Mouse (Mus musculus): ENCODE measurements around the gene Madd.

Madd gene

DNA sequence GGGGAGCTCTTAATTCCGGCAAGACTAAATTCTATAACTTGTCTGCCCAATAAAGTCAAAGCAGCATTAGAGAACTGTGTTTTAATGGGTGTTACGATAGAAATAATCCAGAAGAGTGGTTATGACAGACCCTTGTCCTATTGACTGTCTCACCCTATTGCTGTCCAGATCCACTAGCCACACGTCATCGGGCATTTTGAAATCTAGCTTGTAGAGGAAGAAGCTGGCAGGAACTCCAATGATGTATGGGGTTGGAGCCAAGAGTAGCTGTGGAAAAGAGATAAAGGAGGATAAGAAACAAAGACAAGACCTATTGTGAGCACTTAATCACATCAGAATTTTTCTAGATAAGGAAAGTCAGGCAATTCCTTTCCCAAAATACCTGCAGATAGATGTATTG is 8.1 kb downstream of the Madd start:
- in situ Hi-C loops (cut with MboI, MseI) = no loop called here

DNA sequence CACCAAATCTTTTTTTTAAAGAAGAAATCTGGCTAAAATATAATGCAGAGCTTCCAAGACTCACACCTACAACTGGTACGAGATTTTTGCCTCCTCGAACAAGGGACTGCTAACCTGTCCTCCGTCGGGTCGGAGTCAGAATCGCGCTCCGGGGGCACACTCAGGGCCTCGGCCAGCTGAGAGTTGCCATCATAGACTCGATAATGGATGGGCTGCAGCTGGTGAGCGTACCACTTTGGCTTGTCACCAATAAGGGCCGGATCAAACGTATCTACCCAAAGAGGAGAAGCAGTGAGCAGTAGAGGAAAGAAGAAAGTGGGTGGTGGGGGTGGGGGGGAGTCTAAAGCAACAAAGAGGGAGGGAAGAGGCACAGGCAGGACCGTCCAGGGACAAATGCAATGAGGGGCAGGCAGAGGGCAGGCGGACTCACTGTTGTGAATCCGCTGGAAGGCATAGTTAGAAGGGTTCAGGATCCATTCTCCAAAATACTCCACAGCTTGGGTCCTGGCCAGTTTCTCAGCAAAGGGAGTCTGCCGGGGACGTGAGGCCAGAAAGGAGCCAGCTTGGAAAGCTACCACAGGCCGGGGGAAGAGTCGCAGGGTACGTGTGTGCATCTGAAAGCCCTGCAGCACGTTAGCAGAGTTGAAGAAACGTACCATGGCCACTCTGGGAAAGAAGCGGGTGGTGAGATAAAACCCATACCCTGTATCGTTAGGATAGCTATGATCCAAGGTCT is 13.9 kb downstream of the Madd start:
- in situ Hi-C loops (cut with MboI, MseI) = loop anchor here (10.0 kb wide), 1 partner anchor 405 kb away; no protein-coding TSS in a partner anchor

DNA sequence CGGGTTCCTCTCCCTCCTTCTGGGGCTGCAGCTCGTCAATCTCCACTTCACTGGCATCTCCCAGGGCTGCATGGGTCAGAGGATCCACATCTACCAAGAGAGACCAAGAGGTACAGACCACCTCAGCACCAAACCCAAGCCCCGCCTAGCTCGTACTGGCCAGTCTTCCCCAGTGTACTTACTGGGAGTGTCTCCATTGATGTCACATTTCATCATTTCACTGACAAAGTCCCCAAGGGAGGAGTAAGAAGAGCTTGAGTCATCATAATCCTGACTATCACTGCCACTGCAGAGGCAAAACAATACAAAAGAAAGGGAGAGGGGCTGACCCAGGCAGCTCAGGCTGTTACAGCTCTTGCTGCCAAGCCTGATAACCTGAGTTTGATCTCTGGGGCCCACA is 16.0 kb downstream of the Madd start:
- in situ Hi-C loops (cut with MboI, MseI) = loop anchor here (10.0 kb wide), 1 partner anchor 407 kb away; no protein-coding TSS in a partner anchor

DNA sequence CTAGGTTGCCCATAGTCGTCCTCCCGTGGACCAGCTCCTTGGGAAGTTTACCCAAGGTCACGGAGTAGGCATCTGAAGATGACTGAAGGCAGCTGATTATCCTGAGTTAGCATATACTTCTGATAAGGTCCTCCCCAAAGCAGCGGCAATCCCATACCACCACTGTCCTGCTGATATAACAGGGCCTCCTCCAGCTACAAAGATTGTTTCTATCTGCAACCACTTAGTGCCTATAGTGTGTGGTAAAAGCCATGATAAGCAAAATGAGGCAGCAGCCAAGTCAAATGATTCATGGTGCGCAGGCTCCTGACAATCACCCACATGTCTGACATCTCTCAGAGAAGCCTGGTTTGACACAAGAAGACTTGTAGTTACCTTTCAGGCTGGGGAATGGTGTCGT is 18.6 kb downstream of the Madd start:
- in situ Hi-C loops (cut with MboI, MseI) = loop anchor here (5.0 to 10.0 kb wide), 2 partner anchors 410 to 453 kb away; no protein-coding TSS in a partner anchor

DNA sequence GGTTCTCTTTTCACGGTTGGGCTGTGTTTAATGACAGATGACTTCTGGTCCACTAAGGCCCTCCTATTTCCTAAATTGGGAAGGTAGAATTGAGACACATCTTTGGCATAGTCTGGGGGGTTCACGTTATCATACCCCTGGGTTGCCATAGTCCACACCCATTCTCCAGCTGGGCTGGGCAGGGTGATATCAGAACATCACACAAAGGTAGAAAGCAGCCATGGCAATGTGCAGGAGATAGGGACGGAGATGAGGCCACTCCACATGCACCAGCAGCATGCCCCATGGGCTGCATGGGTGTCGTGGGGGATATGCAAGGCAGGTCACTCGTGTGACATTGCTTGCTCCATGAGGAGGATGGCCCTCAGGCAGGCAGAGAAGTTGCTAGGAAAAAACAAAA is 20.1 kb downstream of the Madd start:
- in situ Hi-C loops (cut with MboI, MseI) = loop anchor here (5.0 to 10.0 kb wide), 2 partner anchors 411 to 451 kb away; no protein-coding TSS in a partner anchor

DNA sequence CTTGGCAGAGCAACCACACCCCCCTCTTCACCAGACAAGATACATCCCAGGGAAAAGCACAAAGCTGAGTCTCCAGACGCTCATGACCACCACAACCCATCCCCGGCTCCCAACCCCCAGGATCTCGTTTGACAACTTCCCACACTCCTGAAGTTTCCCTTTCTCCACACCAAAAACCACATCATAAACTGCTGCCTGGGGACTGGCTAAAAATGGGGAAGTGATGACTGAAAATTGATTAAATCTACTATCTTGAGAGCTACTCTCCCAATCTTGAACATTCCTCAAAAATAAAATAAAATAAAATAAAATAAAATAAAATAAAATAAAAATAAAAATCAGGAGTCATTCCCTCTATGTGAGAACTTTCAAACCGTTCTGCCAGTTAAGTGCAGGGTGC is 20.7 kb downstream of the Madd start:
- in situ Hi-C loops (cut with MboI, MseI) = loop anchor here (5.0 to 10.0 kb wide), 2 partner anchors 412 to 451 kb away; no protein-coding TSS in a partner anchor

DNA sequence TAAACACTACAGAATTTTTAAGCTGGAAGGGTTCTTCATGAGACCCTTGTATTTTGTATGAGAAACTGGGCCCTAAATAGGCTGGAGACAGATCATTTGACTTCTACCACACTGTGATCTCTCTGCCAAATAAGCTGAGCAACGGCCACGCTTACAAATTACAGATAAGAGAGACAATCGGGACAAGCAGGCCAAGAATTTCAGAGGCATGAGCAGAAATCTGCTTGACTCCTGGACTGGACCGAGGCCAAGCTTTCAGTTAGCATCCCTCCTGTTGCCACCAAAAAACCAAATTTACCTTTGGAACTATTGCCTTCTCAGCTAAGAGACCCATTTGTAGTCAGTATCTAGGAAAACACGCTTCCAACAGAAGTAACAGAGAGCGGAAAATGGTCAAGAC is 23.0 kb downstream of the Madd start:
- in situ Hi-C loops (cut with MboI, MseI) = loop anchor here (5.0 to 10.0 kb wide), 2 partner anchors 414 to 448 kb away; no protein-coding TSS in a partner anchor

DNA sequence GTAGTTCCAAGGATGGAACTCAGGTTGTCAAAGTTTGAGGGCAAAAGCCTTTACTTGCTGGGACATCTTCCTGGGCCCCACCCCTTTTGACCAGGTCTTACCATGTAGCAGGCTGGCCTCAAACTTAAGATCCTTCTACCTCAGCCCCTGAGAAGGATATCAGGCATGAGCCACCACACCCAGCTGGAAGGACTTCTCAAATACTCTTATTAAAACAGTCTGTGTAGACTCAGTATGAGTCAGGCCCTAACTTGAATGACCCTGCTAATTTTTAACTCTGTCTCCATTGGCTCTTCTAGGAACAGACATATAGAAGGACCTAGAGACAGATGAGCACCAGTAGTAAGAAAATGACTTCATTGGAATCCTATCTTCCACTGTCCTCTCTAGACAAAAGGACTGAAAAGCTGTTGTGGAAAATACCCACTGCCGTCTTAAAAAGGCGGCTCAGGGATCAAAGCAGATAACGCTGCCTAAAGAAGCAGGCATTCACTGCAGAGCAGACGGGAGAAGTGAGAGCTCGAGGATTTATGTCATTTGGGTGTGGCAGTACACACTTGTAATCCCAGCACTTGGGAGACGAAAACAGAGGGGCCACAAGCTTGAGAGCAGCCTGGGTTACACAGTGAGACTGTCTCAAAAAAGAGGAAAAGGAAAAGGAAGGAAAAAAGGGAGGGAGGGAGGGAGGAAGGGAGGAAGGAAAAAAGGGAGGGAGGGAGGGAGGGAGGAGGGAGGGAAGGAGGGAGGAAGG is 26.5 kb downstream of the Madd start:
- in situ Hi-C loops (cut with MboI, MseI) = no loop called here

DNA sequence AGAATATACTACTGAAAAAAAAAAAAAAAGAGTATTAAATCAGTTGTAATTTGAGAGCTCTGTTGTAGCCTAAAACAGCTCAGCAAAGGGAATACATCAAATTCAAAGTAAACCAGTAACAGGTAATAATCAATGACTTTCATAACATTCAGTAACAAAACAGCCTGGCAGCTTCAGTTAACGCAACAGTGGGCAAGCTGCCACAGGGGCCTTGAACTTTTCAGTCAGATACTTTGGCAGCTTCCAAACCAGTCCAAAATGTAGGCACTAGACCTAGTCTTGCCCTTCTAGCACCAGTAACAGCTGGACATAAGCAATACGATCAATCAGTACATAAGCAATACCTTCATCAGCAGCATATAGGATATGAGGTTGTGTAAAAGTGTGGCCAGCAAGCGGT is 29.5 kb downstream of the Madd start:
- in situ Hi-C loops (cut with MboI, MseI) = no loop called here

DNA sequence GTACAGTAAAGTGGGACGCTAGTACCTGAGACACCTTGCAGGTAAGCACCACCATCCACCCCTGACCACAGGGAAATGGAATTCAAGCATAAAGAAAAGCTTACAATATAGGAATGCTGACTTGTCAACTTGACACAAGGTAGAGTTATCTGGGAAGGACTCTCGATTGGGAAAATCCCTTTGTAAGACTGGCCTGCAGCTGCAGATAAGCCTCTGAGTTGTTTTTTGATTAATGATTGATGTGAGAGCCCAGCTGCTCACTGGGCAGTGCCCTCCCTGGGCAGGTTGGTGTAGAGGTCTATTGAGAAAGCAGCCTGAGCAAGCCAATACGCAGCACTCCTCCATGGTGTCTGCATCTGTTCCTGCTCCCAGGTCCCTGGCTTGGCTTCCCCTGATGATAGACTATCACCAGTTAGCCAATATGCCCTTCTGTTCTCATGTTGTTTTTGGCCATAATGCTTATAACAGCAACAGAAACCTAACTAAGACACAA is 30.7 kb downstream of the Madd start:
- in situ Hi-C loops (cut with MboI, MseI) = no loop called here

DNA sequence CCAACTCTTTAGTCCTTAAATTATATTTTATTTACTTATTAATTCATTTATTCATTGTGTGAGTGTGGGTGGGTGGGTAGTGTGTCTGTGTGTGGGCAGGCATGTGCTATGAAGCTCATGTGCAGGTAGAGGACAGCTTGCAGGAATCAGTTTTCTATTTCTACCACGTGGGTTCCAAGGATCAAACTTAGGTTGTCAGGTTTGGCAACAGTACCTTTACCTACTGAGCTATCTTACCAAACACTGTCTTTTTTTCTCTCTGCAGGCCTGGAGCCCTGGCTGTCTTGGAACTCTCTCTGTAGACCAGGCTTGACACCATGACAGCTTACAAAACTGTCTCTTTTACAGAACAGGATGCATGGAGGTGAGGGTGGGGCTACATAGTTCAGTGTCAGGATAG is 32.3 kb downstream of the Madd start:
- in situ Hi-C loops (cut with MboI, MseI) = no loop called here

DNA sequence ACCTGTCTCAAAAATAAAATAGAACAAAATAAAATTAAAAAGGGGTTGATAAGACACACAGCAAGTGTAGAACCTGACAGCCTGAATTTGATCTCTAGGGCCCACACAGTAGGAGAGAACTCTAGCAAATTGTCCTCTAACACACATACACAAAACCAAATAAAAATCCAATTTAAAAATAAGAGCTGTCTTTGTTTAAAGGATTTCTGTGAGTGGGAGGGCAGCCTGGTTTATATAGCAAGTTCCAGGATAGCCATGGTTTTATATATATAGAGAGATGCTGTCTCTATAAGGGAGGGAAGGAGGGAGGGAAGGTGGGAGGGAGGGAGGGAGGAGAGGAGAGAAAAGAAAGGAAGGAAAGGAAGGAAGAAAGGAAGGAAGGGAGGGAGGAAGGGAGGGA is 35.5 kb downstream of the Madd start:
- in situ Hi-C loops (cut with MboI, MseI) = no loop called here

DNA sequence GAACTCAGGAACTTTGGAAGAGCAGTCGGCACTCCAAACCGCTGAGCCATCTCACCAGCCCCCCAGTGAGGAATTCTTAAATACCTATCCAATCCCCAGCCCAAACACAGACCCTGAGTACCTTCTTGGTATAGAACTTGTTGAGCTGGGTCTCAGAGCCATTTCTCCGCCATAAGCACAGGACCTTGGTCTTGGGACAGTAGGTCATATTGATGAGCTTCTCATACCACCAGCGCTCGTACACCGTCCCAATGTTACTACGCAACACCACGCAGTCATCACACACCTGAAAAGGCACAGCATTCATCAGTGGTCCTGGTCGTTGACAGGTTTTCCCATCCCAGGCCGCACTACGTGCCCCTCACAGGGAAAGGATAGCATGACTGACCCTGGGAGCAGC is 40.2 kb downstream of the Madd start:
- in situ Hi-C loops (cut with MboI, MseI) = no loop called here

DNA sequence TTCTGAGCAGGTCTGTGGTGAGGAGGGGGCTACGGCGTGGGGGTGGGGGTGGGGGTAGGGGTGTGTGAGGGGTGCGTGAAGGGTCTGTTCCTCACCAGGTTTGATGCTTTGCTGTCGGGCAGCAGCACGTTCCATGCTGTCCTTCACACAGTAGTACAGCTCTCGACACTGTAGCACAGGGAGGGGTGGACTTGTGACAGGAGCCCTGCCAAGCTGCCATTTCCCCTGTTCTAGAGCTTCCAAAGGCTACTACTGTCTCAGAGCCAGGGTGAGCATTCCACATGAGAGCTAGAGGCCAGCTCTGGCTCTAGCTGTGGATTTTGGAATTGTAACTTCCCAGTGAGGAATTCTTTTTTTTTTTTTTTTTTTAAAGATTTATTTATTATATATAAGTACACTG is 40.7 kb downstream of the Madd start:
- in situ Hi-C loops (cut with MboI, MseI) = no loop called here

DNA sequence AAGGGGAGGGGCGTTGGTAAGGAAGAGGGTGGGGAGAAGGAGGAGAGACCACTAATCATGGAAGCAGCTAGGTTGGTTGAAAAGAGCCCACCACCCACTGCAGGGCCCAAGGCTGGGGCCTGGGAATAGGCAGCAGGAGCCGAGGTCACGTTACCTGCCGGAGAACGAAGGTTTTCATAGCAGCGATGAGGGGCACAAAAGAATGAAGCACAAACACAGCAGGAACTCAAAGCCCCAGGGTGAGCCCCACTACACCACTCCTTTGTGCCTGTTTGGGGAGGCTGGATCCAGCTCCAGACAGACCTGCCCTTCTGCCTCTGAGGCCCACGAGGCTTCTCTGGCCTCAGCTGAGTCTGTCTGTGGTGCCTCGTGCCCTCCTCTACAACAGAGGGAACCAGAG is 43.9 kb downstream of the Madd start:
- in situ Hi-C loops (cut with MboI, MseI) = no loop called here

DNA sequence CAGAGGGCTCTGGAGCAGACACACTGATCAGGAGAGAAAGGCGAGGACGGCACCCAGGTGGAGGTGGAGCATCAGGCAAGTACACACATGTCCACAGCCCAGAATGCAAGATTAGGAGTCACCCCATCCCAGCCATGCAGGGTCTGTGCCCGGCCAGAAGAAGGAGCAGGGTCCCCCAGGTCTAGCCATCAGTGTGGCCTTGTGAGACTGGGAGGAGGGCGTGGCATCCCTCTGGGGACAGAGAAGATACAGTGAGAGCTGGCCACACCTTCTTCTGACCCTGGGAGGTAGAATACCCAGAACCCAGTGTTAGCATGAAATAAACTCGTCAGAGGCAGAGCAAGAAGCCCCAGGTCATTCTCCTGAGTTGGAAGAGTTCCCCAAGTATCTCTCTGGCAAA is 44.3 kb downstream of the Madd start:
- in situ Hi-C loops (cut with MboI, MseI) = no loop called here

DNA sequence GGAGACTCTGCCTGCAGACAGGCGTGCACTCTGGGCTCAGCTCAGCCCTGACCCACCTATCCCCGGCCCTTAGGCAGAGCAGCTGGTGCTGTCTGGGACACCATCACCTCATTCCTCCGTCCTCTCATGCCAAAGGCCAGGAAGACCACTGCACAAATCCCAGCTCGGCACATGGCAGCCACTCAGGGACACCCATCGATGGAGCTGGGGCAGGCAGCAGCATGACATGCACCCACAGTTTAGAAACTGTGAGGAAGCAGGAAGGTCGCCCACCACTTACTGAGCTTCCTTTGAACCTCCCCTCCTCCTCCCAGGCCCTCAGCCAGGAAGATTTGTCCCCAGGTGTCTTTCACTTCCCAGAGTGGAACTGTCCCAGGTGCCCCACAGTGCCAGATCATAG is 46.2 kb downstream of the Madd start:
- in situ Hi-C loops (cut with MboI, MseI) = no loop called here

DNA sequence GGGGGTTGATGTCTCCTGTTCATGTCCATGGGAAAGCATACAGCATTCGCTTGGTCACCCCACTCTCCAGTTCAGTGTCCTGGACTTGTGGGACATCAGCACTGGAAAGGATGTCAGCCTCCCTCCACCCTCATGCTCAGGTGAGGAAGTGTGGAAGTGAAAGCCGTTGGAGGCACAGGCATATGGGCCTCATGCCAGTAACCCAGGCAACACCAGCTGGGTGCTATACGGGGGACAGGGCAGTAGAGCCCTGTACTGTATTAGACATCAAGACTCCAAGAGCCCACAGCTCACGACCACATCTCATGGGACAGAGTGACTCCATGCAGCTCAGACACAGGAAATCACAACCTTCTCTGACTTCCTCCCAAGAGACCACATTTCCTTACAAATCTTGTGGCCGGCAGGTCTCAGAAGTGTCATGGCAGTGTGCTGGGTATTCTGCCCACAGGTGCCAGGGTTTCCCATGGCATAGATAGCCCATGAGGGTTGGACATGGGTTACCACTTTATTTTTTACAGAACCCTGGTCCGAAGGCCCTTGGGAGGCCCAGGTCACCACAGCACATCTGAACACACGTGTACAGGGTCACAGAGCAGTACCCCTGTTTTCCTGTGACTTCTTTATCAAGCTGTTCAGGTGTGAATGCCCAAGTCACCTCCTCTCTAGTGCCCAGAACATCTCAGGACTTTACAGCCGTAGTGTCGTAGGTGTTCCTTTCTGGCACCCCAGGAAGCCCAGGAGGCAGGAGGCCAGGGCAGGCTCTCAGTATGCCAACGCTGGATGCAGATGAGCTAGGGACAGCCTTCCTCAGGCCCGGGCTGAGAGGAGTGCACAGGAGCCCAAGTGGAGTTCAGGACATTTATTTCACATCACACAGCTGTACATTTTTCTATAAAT is 46.9 kb downstream of the Madd start:
- in situ Hi-C loops (cut with MboI, MseI) = no loop called here

DNA sequence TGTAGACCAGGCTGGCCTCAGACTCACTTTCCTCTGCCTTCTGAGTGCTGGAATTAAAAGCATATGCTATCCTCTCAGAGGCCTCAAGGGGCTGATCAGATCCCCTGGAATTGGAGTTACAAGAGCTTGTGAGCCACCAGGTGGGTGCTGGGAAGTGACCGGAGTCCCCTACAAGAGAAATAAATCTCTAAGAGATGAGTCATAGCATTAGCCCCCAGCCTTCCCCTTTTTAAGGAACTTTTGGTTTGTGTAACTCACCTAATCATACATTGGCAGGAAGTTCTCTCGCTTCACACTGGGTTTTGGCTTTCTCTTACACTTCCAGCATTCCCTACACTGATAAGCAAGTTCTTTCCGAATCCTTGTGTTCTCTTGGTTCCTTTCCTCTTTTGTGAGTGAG is 51.6 kb downstream of the Madd start:
- in situ Hi-C loops (cut with MboI, MseI) = no loop called here

DNA sequence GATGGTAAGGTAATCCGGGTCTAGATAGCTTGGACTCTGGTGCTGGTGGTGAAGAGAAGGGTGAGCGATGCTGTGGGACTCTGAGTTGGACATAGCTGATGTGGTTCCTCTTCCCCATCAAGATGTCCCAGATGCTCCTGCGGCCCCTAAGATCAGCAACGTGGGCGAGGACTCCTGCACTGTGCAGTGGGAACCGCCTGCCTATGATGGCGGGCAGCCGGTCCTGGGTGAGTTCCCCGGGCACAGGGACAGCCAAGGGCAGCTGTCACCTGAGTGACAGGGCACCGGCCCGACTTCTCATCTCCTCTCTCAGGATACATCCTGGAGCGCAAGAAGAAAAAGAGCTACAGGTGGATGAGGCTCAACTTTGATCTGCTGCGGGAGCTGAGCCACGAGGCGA is 52.4 kb downstream of the Madd start:
- in situ Hi-C loops (cut with MboI, MseI) = no loop called here

DNA sequence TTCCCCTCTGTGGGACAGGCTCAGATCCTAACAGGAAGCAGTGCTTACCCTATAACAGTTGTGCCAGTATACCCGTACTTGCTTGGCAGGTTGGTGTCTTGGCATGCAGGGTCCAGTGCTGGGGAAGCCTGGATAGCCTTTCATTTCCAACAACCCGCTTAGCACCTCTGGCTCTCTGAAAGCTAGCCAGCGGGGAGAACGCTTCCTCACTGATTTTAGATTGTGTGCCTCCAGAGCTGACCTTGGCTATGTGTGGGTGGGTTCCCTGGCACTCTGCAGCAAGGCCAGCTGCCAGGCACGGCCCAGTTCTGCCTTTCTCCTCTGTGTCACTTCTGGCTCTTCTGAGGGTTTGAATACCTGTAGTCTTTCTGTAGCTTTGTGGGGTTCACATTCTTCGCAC is 53.5 kb downstream of the Madd start:
- in situ Hi-C loops (cut with MboI, MseI) = no loop called here

DNA sequence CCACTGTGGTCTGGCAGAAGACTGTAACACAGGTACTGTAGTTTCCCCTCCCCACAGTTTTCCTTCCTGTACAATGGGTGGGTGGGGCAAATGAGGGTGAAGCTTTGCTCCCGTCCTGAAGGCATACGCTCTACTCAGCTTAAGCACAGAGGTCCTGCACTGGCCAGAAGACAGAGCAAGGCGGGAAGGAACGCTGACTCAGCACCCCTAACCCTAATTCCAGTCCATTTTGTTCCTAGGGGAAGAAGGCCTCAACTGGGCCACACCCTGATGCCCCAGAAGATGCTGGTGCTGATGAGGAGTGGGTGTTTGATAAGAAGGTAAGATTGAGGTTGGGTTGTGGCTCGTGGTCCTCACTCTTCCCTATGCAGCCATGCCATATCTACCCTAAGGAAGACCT is 54.9 kb downstream of the Madd start:
- in situ Hi-C loops (cut with MboI, MseI) = no loop called here

All from regulatory T cell (primary cell).